Mouse (Mus musculus): Measurements from ENCODE around the gene Ptgr1.

Gene Ptgr1

DNA sequence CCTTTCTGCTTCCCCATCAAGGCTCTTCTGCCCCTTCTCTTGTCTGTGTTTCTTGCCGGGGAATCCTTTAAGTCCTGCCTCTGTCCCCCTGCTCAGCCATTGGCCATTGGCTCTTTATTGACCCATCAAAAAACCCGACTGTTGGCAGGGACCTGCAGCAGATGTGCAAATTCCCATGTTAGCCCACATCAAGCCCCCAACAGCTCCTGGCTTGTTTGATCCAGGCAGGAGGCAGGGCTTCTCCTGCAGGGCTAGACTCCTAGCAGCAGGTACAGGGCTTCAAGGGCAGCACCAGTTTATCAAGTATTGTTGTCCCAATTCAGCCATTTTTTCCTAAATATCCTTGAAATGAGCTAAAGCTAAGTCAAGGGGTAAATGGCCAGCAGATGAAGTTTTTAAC is 60.8 kb downstream of the Ptgr1 start:
- DNase-seq (ENCODE audit: low spot score), result no peak

DNA sequence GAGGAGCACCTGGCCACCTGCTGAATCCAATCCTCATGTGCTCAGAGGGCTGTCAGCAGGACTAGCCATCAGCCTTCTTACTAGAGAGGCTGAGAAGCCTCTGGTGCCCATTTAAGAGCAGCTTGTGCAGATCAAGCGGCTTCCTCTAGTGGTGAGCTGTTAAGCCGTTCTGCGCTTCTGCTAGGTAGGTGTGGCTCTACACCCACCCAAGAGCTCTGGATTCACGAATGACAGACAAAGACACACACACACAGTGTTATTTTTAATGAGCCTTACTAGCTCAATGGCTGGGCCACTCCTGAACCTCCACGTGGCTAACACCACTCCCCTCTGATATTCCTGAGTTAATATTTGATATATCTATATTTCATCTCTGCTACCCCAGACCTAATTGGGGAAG is 61.3 kb downstream of the Ptgr1 start:
- no peak for DNase-seq (ENCODE audit: low spot score)

DNA sequence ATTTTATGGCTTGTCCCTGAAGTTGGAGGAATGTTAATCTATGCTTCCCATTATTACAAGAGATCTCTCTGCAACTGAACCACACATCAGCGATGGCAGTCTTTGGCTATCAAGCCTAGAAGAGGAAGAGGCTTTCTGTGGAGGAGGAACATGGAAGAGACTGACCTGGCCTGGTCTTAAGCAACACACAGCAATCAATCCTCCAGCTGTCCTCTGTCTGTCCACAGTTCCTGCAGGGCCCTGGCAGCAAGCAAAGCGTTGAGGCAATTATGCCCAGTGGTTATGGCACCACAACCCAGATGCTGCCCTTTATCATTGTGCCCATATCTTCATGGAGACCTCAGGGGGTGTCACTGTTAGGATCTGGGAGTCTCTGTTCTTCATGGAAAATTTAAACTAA is 63.0 kb downstream of the Ptgr1 start:
- DNase-seq (ENCODE audit: low spot score), result no peak

Measured in c-Kit-positive CD71-positive TER-119-positive erythroid progenitor cells, embryonic 14.5 days (primary cell).